Mouse (Mus musculus): ENCODE data around the gene Rufy2. TPM values are rescaled to one million over a fixed set of nuclear protein-coding genes. Genes with fewer than 3 reads are reported as not detected.

Rufy2 gene
- total RNA-seq (2021), result 10 to 100 TPM; 14.4 to 22.2 TPM
- long read RNA-seq, experiment 1, full-length matches to known transcripts, result 8 of 16 reads
- long read RNA-seq, experiment 1, partial matches to known transcripts, result 0 of 16 reads
- long read RNA-seq, experiment 1, other reads (novel, unspliced or antisense), result 8 of 16 reads
- long read RNA-seq, experiment 2, full-length matches to known transcripts, result 9 of 25 reads
- long read RNA-seq, experiment 2, partial matches to known transcripts, result 2 of 25 reads
- long read RNA-seq, experiment 2, other reads (novel, unspliced or antisense), result 14 of 25 reads

- DNase-seq (ENCODE audit: low spot score in 2 of 2), result peak; percentile 84 to 85
These were observed at the start of gene Rufy2 for GRCm38 (mm10) chr10:62980039-62980954. Gene Rufy2, plus strand, starts transcription at chr10:62980223.

GRCm38 (mm10) chr10:62932381-62932780 lies 47.6 kb upstream of the Rufy2 start:
- no peak for DNase-seq (ENCODE audit: low spot score in 2 of 2)

GRCm38 (mm10) chr10:62944975-62945580 lies 34.9 kb upstream of the Rufy2 start:
- no peak for DNase-seq (ENCODE audit: low spot score in 2 of 2)

GRCm38 (mm10) chr10:62946738-62947471 lies 33.1 kb upstream of the Rufy2 start, which contains the start of gene Dna2:
Gene Dna2, plus strand, starts transcription at chr10:62947026.
- peak; percentile 53 to 75 for DNase-seq (ENCODE audit: low spot score in 2 of 2)

GRCm38 (mm10) chr10:62948551-62948950 lies 31.5 kb upstream of the Rufy2 start:
- no peak for DNase-seq (ENCODE audit: low spot score in 2 of 2)

GRCm38 (mm10) chr10:62963956-62964355 lies 16.1 kb upstream of the Rufy2 start:
- DNase-seq (ENCODE audit: low spot score in 2 of 2), result no peak

- DNase-seq (ENCODE audit: low spot score in 2 of 2), result no peak
These were observed 14.2 kb upstream of the Rufy2 start for GRCm38 (mm10) chr10:62965796-62966195.

- no peak for DNase-seq (ENCODE audit: low spot score in 2 of 2)
These were observed 13.7 kb upstream of the Rufy2 start for GRCm38 (mm10) chr10:62966291-62966690.

- no peak for DNase-seq (ENCODE audit: low spot score in 2 of 2)
These were observed 8.2 kb upstream of the Rufy2 start for GRCm38 (mm10) chr10:62971821-62972220.

GRCm38 (mm10) chr10:62979667-62980038 lies 370 bp upstream of the Rufy2 start:
- no peak for DNase-seq (ENCODE audit: low spot score in 2 of 2)

GRCm38 (mm10) chr10:62984072-62984471 lies 4.0 kb downstream of the Rufy2 start:
- DNase-seq (ENCODE audit: low spot score in 2 of 2), result no peak

GRCm38 (mm10) chr10:62984495-62984894 lies 4.5 kb downstream of the Rufy2 start:
- no peak for DNase-seq (ENCODE audit: low spot score in 2 of 2)

- DNase-seq (ENCODE audit: low spot score in 2 of 2), result peak in 1 of 2 experiments; percentile 24
These were observed 7.3 kb downstream of the Rufy2 start for GRCm38 (mm10) chr10:62987341-62987740.

- no peak for DNase-seq (ENCODE audit: low spot score in 2 of 2)
These were observed 10.6 kb downstream of the Rufy2 start for GRCm38 (mm10) chr10:62990636-62991035.

- DNase-seq (ENCODE audit: low spot score in 2 of 2), result no peak
These were observed 14.0 kb downstream of the Rufy2 start for GRCm38 (mm10) chr10:62993991-62994390.

GRCm38 (mm10) chr10:63000584-63000983 lies 20.6 kb downstream of the Rufy2 start:
- DNase-seq (ENCODE audit: low spot score in 2 of 2), result no peak

- no peak for DNase-seq (ENCODE audit: low spot score in 2 of 2)
These were observed 23.2 kb downstream of the Rufy2 start for GRCm38 (mm10) chr10:63003252-63003651.

- DNase-seq (ENCODE audit: low spot score in 2 of 2), result no peak
These were observed 24.5 kb downstream of the Rufy2 start for GRCm38 (mm10) chr10:63004556-63004955.

- no peak for DNase-seq (ENCODE audit: low spot score in 2 of 2)
These were observed 28.2 kb downstream of the Rufy2 start for GRCm38 (mm10) chr10:63008193-63008592.

- no peak for DNase-seq (ENCODE audit: low spot score in 2 of 2)
These were observed 30.2 kb downstream of the Rufy2 start for GRCm38 (mm10) chr10:63010268-63010667.

- DNase-seq (ENCODE audit: low spot score in 2 of 2), result no peak
These were observed 31.5 kb downstream of the Rufy2 start for GRCm38 (mm10) chr10:63011556-63011955.
